Mouse (Mus musculus): Measurements from ENCODE around the gene Mbtps2. TPM values are rescaled to one million over a fixed set of nuclear protein-coding genes. Genes with fewer than 3 reads are reported as not detected.

Gene Mbtps2
- polyA plus RNA-seq, 1 experiment, result 11.6 TPM

GRCm38 (mm10) chrX:157486765-157487164, 111.8 kb downstream of the Mbtps2 start:
- no peak for TF ChIP-seq GATA1 (IDR thresholded peaks at IDR 0.05; ENCODE audit: low read length)

Other genes starting within 250 kb of the Mbtps2 start
- gene Phex, start 183.4 kb downstream of the Mbtps2 start, polyA plus RNA-seq (2012), result 0.02 TPM in 1 of 2 replicates, not detected in the other
- gene Sms, start 106.4 kb downstream of the Mbtps2 start, polyA plus RNA-seq (2012), result 35.7 and 39.6 TPM in 2 replicates
- 0.08 TPM in 1 of 2 replicates, not detected in the other for gene Yy2, start 29.7 kb downstream of the Mbtps2 start, polyA plus RNA-seq (2012)
- not detected in 2 replicates for gene Smpx, start 100.2 kb upstream of the Mbtps2 start, polyA plus RNA-seq (2012)
- not detected in 2 replicates for gene Klhl34, start 219.7 kb upstream of the Mbtps2 start, polyA plus RNA-seq (2012)

Data from G1E-ER4 (cell line).